Mouse (Mus musculus): ENCODE results near the gene Rapgef4.

Gene Rapgef4

DNA sequence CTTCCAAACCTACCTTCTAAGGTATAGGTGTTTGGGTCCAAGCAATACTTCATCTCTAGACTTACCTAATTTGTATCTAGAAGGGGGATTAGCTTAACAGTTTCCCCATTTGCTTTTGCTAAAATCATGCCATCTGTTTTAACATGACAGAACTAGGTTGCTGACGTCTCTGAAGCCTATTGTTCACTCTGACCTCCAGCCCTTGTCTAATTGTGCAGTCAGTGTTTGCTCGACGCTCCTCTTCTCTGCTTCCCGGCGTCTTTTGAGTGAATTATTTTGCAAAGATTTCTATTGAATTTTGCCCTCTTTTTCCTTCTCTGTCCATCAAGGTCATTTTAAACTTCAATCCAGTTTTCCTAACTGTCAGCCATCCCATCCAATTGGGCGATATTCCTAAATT lies 166.7 kb downstream of the Rapgef4 start:
- no peak for DNase-seq (ENCODE audit: extremely low spot score, low spot score)

DNA sequence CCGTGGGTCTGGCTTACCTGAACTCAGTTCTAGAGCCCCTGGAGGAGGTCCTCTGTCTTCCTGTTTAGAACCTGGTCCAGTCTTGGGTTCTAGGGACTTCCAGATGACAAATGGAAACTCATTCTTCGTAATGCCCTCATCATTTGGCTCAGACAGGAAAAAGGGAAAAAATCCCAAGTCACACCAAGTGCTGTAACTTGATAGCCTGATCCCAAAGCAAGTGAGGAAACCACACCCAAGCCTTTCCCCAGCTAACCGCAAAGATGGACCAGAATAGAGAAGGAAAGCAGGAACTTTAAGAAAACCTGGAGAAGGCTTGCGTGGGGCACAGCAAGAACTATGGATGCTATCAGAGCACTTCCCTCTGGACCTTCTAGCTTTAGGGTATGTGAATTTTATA lies 167.6 kb downstream of the Rapgef4 start:
- DNase-seq (ENCODE audit: extremely low spot score, low spot score): no peak

DNA sequence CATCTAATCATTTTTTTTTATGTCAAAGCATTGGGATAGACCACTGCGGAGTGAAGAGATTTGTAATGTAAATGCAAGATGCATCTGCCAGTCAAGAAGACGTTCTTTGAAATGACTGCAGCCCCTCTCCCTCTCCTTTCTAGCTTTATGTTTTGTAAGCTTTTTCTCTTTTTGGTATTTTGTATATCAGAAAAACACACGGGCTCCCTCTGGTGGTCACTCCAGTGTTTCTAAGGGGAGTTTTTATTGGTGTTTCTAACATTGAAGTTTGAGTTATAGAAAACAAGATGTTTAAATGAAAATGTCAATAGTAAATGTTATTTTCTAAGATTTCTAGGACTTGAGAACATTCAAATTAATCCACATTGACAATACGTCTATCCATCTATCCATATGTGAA lies 168.0 kb downstream of the Rapgef4 start:
- peak; percentile 61 for DNase-seq (ENCODE audit: extremely low spot score, low spot score)

DNA sequence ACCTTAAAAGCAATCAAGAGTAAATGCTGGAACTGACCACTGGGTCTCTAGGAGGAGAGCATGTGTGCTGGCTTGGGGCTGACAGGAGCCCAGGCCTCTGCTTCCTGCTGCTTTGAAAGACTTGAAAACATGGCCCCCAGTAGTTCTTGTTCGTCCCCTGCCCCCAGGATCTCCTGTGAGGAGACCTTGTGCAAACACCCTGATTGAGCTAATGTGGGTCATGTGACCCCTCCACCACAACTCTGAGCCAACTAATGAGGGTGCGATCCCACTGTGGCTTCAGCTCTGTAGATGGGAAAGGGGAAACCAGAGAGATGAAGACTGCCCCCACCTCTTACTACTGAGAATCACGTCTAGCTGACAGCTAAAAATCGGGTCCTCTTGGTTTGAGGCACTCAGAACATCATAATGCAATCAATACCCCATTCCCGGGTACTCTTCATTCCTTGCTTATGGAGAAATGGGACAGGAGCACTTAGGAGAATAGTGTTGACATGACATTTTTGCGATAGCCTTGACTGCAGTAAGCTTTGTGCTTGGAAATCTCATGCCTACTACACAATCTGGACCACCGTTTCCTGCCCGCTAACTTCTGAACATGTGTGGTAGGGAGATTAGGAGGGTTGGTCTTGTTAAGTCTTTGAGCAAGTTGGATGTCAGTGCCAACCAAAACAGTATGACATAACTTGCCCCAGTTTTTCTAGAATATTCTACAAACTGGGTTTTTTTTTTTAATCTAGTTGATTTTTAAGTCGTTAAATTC lies 170.9 kb downstream of the Rapgef4 start:
- DNase-seq (ENCODE audit: extremely low spot score, low spot score): no peak

- DNase-seq (ENCODE audit: extremely low spot score, low spot score): no peak
Observed at GRCm38 (mm10) chr2:72152746-72153145, 171.7 kb downstream of the Rapgef4 start.

GRCm38 (mm10) chr2:72153851-72154250 lies 172.8 kb downstream of the Rapgef4 start:
- no peak for DNase-seq (ENCODE audit: extremely low spot score, low spot score)

DNA sequence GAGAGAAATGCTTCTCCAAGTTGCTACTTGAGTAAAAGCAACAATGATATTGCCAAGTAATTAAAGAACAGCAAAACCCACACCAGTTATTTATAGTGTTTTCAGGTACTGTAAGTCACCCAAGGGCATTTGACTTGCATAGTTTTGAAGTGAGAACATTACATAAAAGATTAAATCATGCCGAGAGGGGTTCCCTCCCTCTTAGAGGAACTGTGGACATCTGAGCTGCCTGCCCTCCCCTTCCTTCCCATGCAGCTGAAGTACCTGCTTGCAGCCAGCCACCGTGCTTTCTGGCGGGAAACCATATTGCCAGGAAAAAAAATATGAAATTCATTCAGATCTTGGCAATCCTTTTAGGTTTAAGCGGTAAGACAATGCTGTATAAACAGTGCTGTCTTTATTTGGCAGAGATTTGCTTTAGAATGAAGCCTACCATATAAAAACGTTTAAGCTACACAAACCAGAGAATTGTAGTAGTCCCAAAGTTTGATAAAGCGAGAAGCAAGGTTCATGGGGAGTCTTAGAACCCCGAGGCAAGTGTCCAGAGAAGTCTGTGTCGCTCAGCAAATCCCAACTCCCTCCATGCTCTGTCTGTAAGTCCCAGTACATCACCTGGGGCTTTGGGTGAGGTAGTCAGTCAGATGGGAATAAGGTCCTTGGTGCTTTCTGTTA lies 174.2 kb downstream of the Rapgef4 start:
- no peak for DNase-seq (ENCODE audit: extremely low spot score, low spot score)

- no peak for DNase-seq (ENCODE audit: extremely low spot score, low spot score)
Observed at GRCm38 (mm10) chr2:72156484-72156883, 175.4 kb downstream of the Rapgef4 start.

DNA sequence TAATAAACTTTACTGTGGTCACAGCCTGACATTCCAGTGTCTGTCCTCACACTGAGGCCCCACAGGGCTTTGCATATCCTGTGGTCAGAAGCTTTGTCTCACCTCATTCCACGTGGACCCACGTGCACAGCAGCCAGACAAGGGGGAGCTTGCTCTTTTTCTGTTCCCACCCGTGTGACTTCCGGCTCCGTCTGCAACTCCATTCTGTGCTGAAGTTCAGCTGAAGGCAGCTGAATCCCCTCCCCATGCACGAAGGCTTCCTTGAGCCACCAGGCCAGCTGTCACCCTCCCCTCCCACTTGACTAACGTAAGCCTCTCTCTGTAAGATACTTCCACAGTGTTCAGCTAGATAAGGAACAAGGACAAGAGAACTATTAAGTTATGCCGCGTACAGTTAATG lies 176.5 kb downstream of the Rapgef4 start:
- DNase-seq (ENCODE audit: extremely low spot score, low spot score): no peak

DNA sequence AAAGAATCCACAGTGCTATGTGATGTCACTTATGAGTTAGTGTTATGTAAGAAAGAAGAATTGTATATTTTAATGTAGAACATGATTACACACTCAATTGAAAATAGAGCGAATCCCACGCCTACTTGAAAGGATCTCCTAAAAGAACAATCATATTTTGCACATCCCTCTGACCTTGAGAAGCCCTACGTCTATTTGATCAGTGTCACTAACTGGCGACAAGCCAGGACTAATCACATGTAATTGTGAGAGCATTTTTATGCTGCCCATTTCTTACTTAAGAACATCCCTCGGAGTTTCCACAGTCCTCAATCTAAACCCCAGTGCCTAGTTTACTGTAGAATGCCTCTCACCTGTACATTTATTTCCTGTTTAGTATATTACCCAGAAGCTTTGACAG lies 177.0 kb downstream of the Rapgef4 start:
- DNase-seq (ENCODE audit: extremely low spot score, low spot score): no peak

DNA sequence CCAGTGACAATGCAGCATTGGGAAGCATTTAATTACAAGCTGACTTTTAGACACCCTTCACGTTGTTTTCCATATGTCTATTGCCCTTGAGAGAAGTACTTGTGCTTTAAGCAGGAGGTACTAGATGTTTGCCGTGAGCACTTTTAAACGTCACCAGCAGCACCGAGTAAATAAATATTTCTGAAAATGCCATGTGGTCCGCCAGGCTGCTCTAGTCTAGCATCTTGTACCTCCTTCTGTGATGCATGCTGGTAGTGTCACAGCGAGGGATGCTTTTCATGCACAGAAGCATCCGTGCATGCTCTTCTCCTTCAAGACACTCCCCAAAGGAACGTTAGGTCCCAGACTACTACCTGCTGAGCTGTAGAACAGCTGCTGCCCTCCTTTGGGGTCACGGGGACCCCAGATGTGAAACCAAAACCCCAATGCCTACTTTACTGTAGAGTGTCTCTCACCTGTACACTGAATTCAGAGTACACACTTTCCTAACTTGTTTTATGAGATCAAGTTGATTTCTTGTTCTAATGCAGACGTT lies 177.7 kb downstream of the Rapgef4 start:
- DNase-seq (ENCODE audit: extremely low spot score, low spot score): no peak

DNA sequence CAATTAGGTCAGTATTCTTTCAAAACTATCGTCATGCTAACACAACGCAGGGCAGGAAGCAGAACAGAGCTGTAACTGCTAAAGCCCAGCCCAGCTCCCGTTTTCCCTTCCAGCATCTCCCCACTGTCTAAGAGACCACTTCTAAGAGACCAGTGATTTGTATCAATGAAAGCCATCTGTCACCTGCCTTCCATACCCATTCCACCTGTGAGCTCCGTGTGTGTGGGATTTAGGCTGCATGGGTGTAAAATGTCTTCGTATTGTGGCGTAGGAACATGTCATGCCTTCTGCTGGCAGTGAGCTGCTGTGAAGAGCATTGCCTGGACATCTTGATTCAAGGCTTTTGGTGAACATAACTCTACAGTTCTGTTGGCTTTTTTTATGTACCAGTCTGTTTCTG lies 178.2 kb downstream of the Rapgef4 start:
- DNase-seq (ENCODE audit: extremely low spot score, low spot score): no peak

- no peak for DNase-seq (ENCODE audit: extremely low spot score, low spot score)
Observed at GRCm38 (mm10) chr2:72165136-72165854, 184.3 kb downstream of the Rapgef4 start.

- no peak for DNase-seq (ENCODE audit: extremely low spot score, low spot score)
Observed at GRCm38 (mm10) chr2:72169451-72170100, 188.5 kb downstream of the Rapgef4 start.

- no peak for DNase-seq (ENCODE audit: extremely low spot score, low spot score)
Observed at GRCm38 (mm10) chr2:72170546-72170945, 189.5 kb downstream of the Rapgef4 start.

- DNase-seq (ENCODE audit: extremely low spot score, low spot score): no peak
Observed at GRCm38 (mm10) chr2:72171204-72171603, 190.2 kb downstream of the Rapgef4 start.

- no peak for DNase-seq (ENCODE audit: extremely low spot score, low spot score)
Observed at GRCm38 (mm10) chr2:72173010-72173409, 192.0 kb downstream of the Rapgef4 start.

GRCm38 (mm10) chr2:72173844-72174243 lies 192.8 kb downstream of the Rapgef4 start:
- no peak for DNase-seq (ENCODE audit: extremely low spot score, low spot score)

GRCm38 (mm10) chr2:72175536-72175935 lies 194.5 kb downstream of the Rapgef4 start:
- DNase-seq (ENCODE audit: extremely low spot score, low spot score): no peak

- DNase-seq (ENCODE audit: extremely low spot score, low spot score): no peak
Observed at GRCm38 (mm10) chr2:72175971-72176370, 194.9 kb downstream of the Rapgef4 start.

DNA sequence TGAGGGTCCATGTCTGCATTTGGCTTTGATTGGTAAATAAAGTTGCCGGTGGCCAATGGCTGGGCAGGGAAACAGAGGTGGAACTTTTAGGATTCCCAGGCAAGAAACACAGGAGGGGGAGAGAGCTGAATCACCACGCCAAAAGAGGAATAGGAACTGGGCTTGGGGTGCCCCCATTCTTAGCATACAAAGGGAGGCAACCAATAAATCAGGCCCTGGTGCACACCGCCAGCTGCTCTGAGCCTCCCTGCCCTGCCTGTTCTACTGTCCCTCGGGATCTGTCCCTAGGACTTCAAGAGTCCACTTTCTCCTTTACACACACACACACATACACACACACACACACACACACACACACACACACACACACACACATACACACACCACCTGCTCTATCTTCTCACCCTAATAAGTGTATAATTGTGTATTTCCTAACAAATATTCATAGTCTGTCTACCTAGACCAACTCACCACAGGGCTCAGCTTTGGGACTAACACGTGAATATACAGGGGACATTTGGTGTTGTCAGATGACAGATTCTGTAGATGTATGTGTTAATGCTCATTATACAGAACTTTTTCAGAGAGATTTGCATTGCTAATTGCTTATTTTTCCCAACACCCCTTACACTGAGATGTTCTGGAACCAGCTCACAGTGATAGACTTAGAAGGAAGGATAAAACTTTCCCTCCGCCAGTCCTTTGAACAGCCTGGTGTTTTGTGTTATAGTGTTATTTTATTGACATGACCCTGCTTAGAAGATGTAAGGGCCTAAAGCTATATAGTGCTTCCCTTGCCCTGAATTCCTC lies 196.4 kb downstream of the Rapgef4 start:
- DNase-seq (ENCODE audit: extremely low spot score, low spot score): no peak

Data from neural tube, embryonic 10.5 days (tissue).